Mouse (Mus musculus): Measurements from ENCODE around the gene Wdr92.
"Not testable (repeated sequence)": the region's sequence is repeated elsewhere in the genome, so short reads cannot be mapped to it uniquely, and the experiment has no call there.

Wdr92 gene

GRCm38 (mm10) chr11:17211258-17212140 is 29.6 kb downstream of the Wdr92 start, which contains the start of gene Pno1:
Pno1 (minus strand) TSS chr11:17211568.
- peak; percentile 92 to 96 for DNase-seq (ENCODE audit: low spot score in 2 of 2)

- no peak for DNase-seq (ENCODE audit: low spot score in 2 of 2)
These were observed 30.2 kb downstream of the Wdr92 start for GRCm38 (mm10) chr11:17212141-17212495.

- DNase-seq (ENCODE audit: low spot score in 2 of 2): no peak
These were observed 31.1 kb downstream of the Wdr92 start for GRCm38 (mm10) chr11:17212903-17213509.

- DNase-seq (ENCODE audit: low spot score in 2 of 2): no peak
These were observed 33.6 kb downstream of the Wdr92 start for GRCm38 (mm10) chr11:17215475-17215874.

- DNase-seq (ENCODE audit: low spot score in 2 of 2): no peak
These were observed 39.2 kb downstream of the Wdr92 start for GRCm38 (mm10) chr11:17221126-17221525.

- no peak for DNase-seq (ENCODE audit: low spot score in 2 of 2)
These were observed 50.9 kb downstream of the Wdr92 start for GRCm38 (mm10) chr11:17232792-17233191.

GRCm38 (mm10) chr11:17236449-17237037 is 54.6 kb downstream of the Wdr92 start:
- DNase-seq (ENCODE audit: low spot score in 2 of 2): no peak

- not testable (repeated sequence) for DNase-seq (ENCODE audit: low spot score in 2 of 2)
These were observed 56.7 kb downstream of the Wdr92 start for GRCm38 (mm10) chr11:17238598-17238997.

GRCm38 (mm10) chr11:17248715-17249114 is 66.8 kb downstream of the Wdr92 start:
- no peak for DNase-seq (ENCODE audit: low spot score in 2 of 2)

GRCm38 (mm10) chr11:17256813-17257365 is 75.0 kb downstream of the Wdr92 start:
- DNase-seq (ENCODE audit: low spot score in 2 of 2): peak; percentile 11 to 24

GRCm38 (mm10) chr11:17257443-17257842 is 75.5 kb downstream of the Wdr92 start, which contains the start of gene C1d:
C1d (plus strand) TSS chr11:17257579.
- peak; percentile 93 to 98 for DNase-seq (ENCODE audit: low spot score in 2 of 2)

GRCm38 (mm10) chr11:17257861-17258260 is 76.0 kb downstream of the Wdr92 start:
- peak in 1 of 2 experiments; percentile 56 for DNase-seq (ENCODE audit: low spot score in 2 of 2)

- no peak for DNase-seq (ENCODE audit: low spot score in 2 of 2)
These were observed 85.3 kb downstream of the Wdr92 start for GRCm38 (mm10) chr11:17267176-17267575.

- no peak for DNase-seq (ENCODE audit: low spot score in 2 of 2)
These were observed 86.9 kb downstream of the Wdr92 start for GRCm38 (mm10) chr11:17268801-17269200.

GRCm38 (mm10) chr11:17279959-17280358 is 98.1 kb downstream of the Wdr92 start:
- DNase-seq (ENCODE audit: low spot score in 2 of 2): peak in 1 of 2 experiments; percentile 34

Measured in spleen, postnatal 10 days (tissue).